Mouse (Mus musculus): ENCODE measurements at regions not wholly inside any gene's neighbourhood (a gene's known extent, or its start where the extent isn't known, plus 50 kb on each side); places are given as distances from the start of the nearest gene placed in this dataset.

- Histone ChIP-seq H3K27me3 (ENCODE audit: insufficient read depth, low read length) (no peaks in the 10 kb centered on the region), H3K4me1 (ENCODE audit: insufficient read depth) (no peaks in the 10 kb centered on the region), H3K4me3 (ENCODE audit: low read depth, low read length) (no peak overlapping the region), H3K9ac (replicated peaks) (no peak overlapping the region), H3K4me2 (ENCODE audit: low read depth, low read length) (no peak overlapping the region), H3K27ac (ENCODE audit: low read depth) (no peak overlapping the region), H3K9me3 (ENCODE audit: low read length) (no peaks in the 10 kb centered on the region), H3K36me3 (replicated peaks; ENCODE audit: insufficient read depth, low read length) (no peaks in the 10 kb centered on the region)
- 79% methylated on average over 2 of the region's 2 CpGs for WGBS (ENCODE audit: insufficient replicate concordance)
- ATAC-seq (no peak), DNase-seq (no peak)
- TF ChIP-seq CTCF (IDR thresholded peaks at IDR 0.05; ENCODE audit: low read depth) (no peak), EP300 (IDR thresholded peaks at IDR 0.05; ENCODE audit: low read depth) (no peak)
These were observed 163.6 kb upstream of the Dapk1 start for GRCm38 (mm10) chr13:60438177-60438576.

- H3K4me2 ChIP-seq (ENCODE audit: low read depth, low read length): no peak overlapping the region
- H3K27ac ChIP-seq (ENCODE audit: low read depth): no peak overlapping the region
- no peaks in the 10 kb centered on the region for H3K9me3 ChIP-seq (ENCODE audit: low read length)
- ATAC-seq (no peak), DNase-seq (no peak)
- H3K36me3 ChIP-seq (replicated peaks; ENCODE audit: insufficient read depth, low read length): no peaks in the 10 kb centered on the region
- no peaks in the 10 kb centered on the region for H3K4me1 ChIP-seq (ENCODE audit: insufficient read depth)
- no peak overlapping the region for H3K9ac ChIP-seq (replicated peaks)
- no peaks in the 10 kb centered on the region for H3K27me3 ChIP-seq (ENCODE audit: insufficient read depth, low read length)
- no peak for TF ChIP-seq CTCF (IDR thresholded peaks at IDR 0.05; ENCODE audit: low read depth)
- no peak for TF ChIP-seq EP300 (IDR thresholded peaks at IDR 0.05; ENCODE audit: low read depth)
- 40% methylated on average over 3 of the region's 3 CpGs for WGBS (ENCODE audit: insufficient replicate concordance)
- no peak overlapping the region for H3K4me3 ChIP-seq (ENCODE audit: low read depth, low read length)
These were observed 161.2 kb upstream of the Dapk1 start for GRCm38 (mm10) chr13:60440586-60440985.

GRCm38 (mm10) chr13:60445164-60445563, 156.6 kb upstream of the Dapk1 start:
- Histone ChIP-seq H3K9ac (replicated peaks) (no peak overlapping the region), H3K4me3 (ENCODE audit: low read depth, low read length) (no peak overlapping the region), H3K36me3 (replicated peaks; ENCODE audit: insufficient read depth, low read length) (no peaks in the 10 kb centered on the region), H3K27me3 (ENCODE audit: insufficient read depth, low read length) (no peaks in the 10 kb centered on the region), H3K4me1 (ENCODE audit: insufficient read depth) (no peaks in the 10 kb centered on the region), H3K4me2 (ENCODE audit: low read depth, low read length) (no peak overlapping the region), H3K27ac (ENCODE audit: low read depth) (no peak overlapping the region), H3K9me3 (ENCODE audit: low read length) (no peaks in the 10 kb centered on the region)
- no peak for ATAC-seq
- WGBS (ENCODE audit: insufficient replicate concordance): 75% methylated on average over 5 of the region's 5 CpGs
- TF ChIP-seq EP300 (IDR thresholded peaks at IDR 0.05; ENCODE audit: low read depth) (no peak), CTCF (IDR thresholded peaks at IDR 0.05; ENCODE audit: low read depth) (no peak)
- no peak for DNase-seq

GRCm38 (mm10) chr13:60446926-60447325, 154.8 kb upstream of the Dapk1 start:
- ATAC-seq (no peak), DNase-seq (no peak)
- Histone ChIP-seq H3K4me3 (ENCODE audit: low read depth, low read length) (no peak overlapping the region), H3K27ac (ENCODE audit: low read depth) (no peak overlapping the region), H3K9me3 (ENCODE audit: low read length) (no peaks in the 10 kb centered on the region), H3K36me3 (replicated peaks; ENCODE audit: insufficient read depth, low read length) (no peaks in the 10 kb centered on the region), H3K4me2 (ENCODE audit: low read depth, low read length) (no peak overlapping the region), H3K27me3 (ENCODE audit: insufficient read depth, low read length) (no peaks in the 10 kb centered on the region), H3K9ac (replicated peaks) (no peak overlapping the region), H3K4me1 (ENCODE audit: insufficient read depth) (no peaks in the 10 kb centered on the region)
- 47% methylated on average over 5 of the region's 5 CpGs for WGBS (ENCODE audit: insufficient replicate concordance)
- 0 out of 2 replicates have a peak, but pooled peaks have one; percentile 14 for TF ChIP-seq CTCF (IDR thresholded peaks at IDR 0.05; ENCODE audit: low read depth)
- TF ChIP-seq EP300 (IDR thresholded peaks at IDR 0.05; ENCODE audit: low read depth): no peak

- H3K4me3 ChIP-seq (ENCODE audit: low read depth, low read length): no peak overlapping the region
- no peak overlapping the region for H3K27ac ChIP-seq (ENCODE audit: low read depth)
- no peak overlapping the region for H3K4me2 ChIP-seq (ENCODE audit: low read depth, low read length)
- no peak for DNase-seq
- no peak overlapping the region for H3K9ac ChIP-seq (replicated peaks)
- ATAC-seq: no peak
- no peaks in the 10 kb centered on the region for H3K9me3 ChIP-seq (ENCODE audit: low read length)
- H3K27me3 ChIP-seq (ENCODE audit: insufficient read depth, low read length): no peaks in the 10 kb centered on the region
- H3K4me1 ChIP-seq (ENCODE audit: insufficient read depth): no peaks in the 10 kb centered on the region
- 65% methylated on average over 10 of the region's 10 CpGs for WGBS (ENCODE audit: insufficient replicate concordance)
- H3K36me3 ChIP-seq (replicated peaks; ENCODE audit: insufficient read depth, low read length): no peaks in the 10 kb centered on the region
- TF ChIP-seq EP300 (IDR thresholded peaks at IDR 0.05; ENCODE audit: low read depth) (no peak), CTCF (IDR thresholded peaks at IDR 0.05; ENCODE audit: low read depth) (no peak)
These were observed 150.8 kb upstream of the Dapk1 start for GRCm38 (mm10) chr13:60450721-60451506.

- H3K4me1 ChIP-seq (ENCODE audit: insufficient read depth): no peaks in the 10 kb centered on the region
- H3K9ac ChIP-seq (replicated peaks): no peak overlapping the region
- 54% methylated on average over 9 of the region's 9 CpGs for WGBS (ENCODE audit: insufficient replicate concordance)
- H3K27ac ChIP-seq (ENCODE audit: low read depth): no peak overlapping the region
- no peak overlapping the region for H3K4me3 ChIP-seq (ENCODE audit: low read depth, low read length)
- no peak overlapping the region for H3K4me2 ChIP-seq (ENCODE audit: low read depth, low read length)
- H3K9me3 ChIP-seq (ENCODE audit: low read length): no peaks in the 10 kb centered on the region
- no peaks in the 10 kb centered on the region for H3K36me3 ChIP-seq (replicated peaks; ENCODE audit: insufficient read depth, low read length)
- H3K27me3 ChIP-seq (ENCODE audit: insufficient read depth, low read length): no peaks in the 10 kb centered on the region
- no peak for DNase-seq
- ATAC-seq: no peak
- TF ChIP-seq CTCF (IDR thresholded peaks at IDR 0.05; ENCODE audit: low read depth): no peak
- no peak for TF ChIP-seq EP300 (IDR thresholded peaks at IDR 0.05; ENCODE audit: low read depth)
These were observed 147.8 kb upstream of the Dapk1 start for GRCm38 (mm10) chr13:60453821-60454483.

Measured in liver, postnatal 0 days (tissue).